Mouse (Mus musculus): ENCODE results near the gene Zfp580. TPM values are rescaled to one million over a fixed set of nuclear protein-coding genes. Genes with fewer than 3 reads are reported as not detected.
"Not testable (repeated sequence)": the region's sequence is repeated elsewhere in the genome, so short reads cannot be mapped to it uniquely, and the experiment has no call there.

Gene Zfp580
- total RNA-seq (2022) = 1 to 10 TPM; 3.2 to 4.4 (median 4.0) TPM

- peak; percentile 64 for DNase-seq (ENCODE audit: low spot score)
Measured at GRCm38 (mm10) chr7:5051193-5052192, at the start of gene Zfp580. Gene Zfp580 (plus strand): TSS chr7:5051538.

GRCm38 (mm10) chr7:5002876-5003275 lies 48.5 kb upstream of the Zfp580 start:
- not testable (repeated sequence) for DNase-seq (ENCODE audit: low spot score)

GRCm38 (mm10) chr7:5008229-5008628 lies 43.1 kb upstream of the Zfp580 start:
- no peak for DNase-seq (ENCODE audit: low spot score)

GRCm38 (mm10) chr7:5012681-5013513 lies 38.4 kb upstream of the Zfp580 start:
- no peak for DNase-seq (ENCODE audit: low spot score)

- peak; percentile 98 for DNase-seq (ENCODE audit: low spot score)
Measured at GRCm38 (mm10) chr7:5014251-5015117, 36.9 kb upstream of the Zfp580 start, which contains the start of the genes Zfp524 and Fiz1. Gene Zfp524 (plus strand): TSS chr7:5014415. Gene Fiz1 (minus strand): TSS chr7:5014697.

GRCm38 (mm10) chr7:5015118-5016001 lies 36.0 kb upstream of the Zfp580 start, which contains the start of gene Gm44973:
Gene Gm44973 (plus strand): TSS chr7:5015496.
- DNase-seq (ENCODE audit: low spot score) = peak; percentile 92

GRCm38 (mm10) chr7:5016057-5016456 lies 35.3 kb upstream of the Zfp580 start:
- DNase-seq (ENCODE audit: low spot score) = no peak

GRCm38 (mm10) chr7:5016920-5017319 lies 34.4 kb upstream of the Zfp580 start:
- DNase-seq (ENCODE audit: low spot score) = no peak

- DNase-seq (ENCODE audit: low spot score) = no peak
Measured at GRCm38 (mm10) chr7:5017352-5017751, 34.0 kb upstream of the Zfp580 start.

GRCm38 (mm10) chr7:5017931-5018330 lies 33.4 kb upstream of the Zfp580 start:
- DNase-seq (ENCODE audit: low spot score) = no peak

GRCm38 (mm10) chr7:5019576-5019975 lies 31.8 kb upstream of the Zfp580 start:
- DNase-seq (ENCODE audit: low spot score) = not testable (repeated sequence)

- peak; percentile 99 for DNase-seq (ENCODE audit: low spot score)
Measured at GRCm38 (mm10) chr7:5020000-5020681, 31.2 kb upstream of the Zfp580 start, which contains the start of the genes Zfp865 and Ccdc106. Gene Zfp865 (plus strand): TSS chr7:5020376. Gene Ccdc106 (plus strand): TSS chr7:5020553.

- DNase-seq (ENCODE audit: low spot score) = no peak
Measured at GRCm38 (mm10) chr7:5020685-5021084, 30.7 kb upstream of the Zfp580 start.

- DNase-seq (ENCODE audit: low spot score) = no peak
Measured at GRCm38 (mm10) chr7:5021197-5021596, 30.1 kb upstream of the Zfp580 start.

GRCm38 (mm10) chr7:5029543-5029942 lies 21.8 kb upstream of the Zfp580 start:
- no peak for DNase-seq (ENCODE audit: low spot score)

GRCm38 (mm10) chr7:5029946-5030345 lies 21.4 kb upstream of the Zfp580 start:
- DNase-seq (ENCODE audit: low spot score) = no peak

- no peak for DNase-seq (ENCODE audit: low spot score)
Measured at GRCm38 (mm10) chr7:5030554-5031275, 20.6 kb upstream of the Zfp580 start.

GRCm38 (mm10) chr7:5031496-5031895 lies 19.8 kb upstream of the Zfp580 start:
- DNase-seq (ENCODE audit: low spot score) = no peak

- no peak for DNase-seq (ENCODE audit: low spot score)
Measured at GRCm38 (mm10) chr7:5033818-5034217, 17.5 kb upstream of the Zfp580 start, which contains the start of gene 4632433K11Rik. Gene 4632433K11Rik (plus strand): TSS chr7:5034118.
